In genomic region chr4:59536281-59536680, GRCm38 (mm10) we compare ENCODE assay signal across 21 mouse cellular contexts.
"Had no signal": no experiment of that assay in that cellular context is flagged by ENCODE, and none has a peak within 500 bp of the region (broad histone marks: within the 10 kb centered on the region; RNA-seq: fewer than 3 reads in every experiment).

No protein-coding gene starts in this region.

- H3K27ac ChIP-seq: limb, embryonic 12.5 days; limb, embryonic 15.5 days; macrophage; midbrain, embryonic 12.5 days; midbrain, embryonic 15.5 days; neural tube, embryonic 12.5 days; neural tube, embryonic 15.5 days; stomach, postnatal 0 days had no signal

- H3K4me1 ChIP-seq: limb, embryonic 12.5 days; limb, embryonic 15.5 days; midbrain, embryonic 12.5 days; midbrain, embryonic 15.5 days; neural tube, embryonic 12.5 days; neural tube, embryonic 15.5 days had no signal

- H3K9me3 ChIP-seq: limb, embryonic 12.5 days; limb, embryonic 15.5 days; midbrain, embryonic 12.5 days; midbrain, embryonic 15.5 days; neural tube, embryonic 12.5 days; neural tube, embryonic 15.5 days had no signal

- H3K4me3 ChIP-seq: limb, embryonic 12.5 days; limb, embryonic 15.5 days; midbrain, embryonic 12.5 days; midbrain, embryonic 15.5 days; neural tube, embryonic 12.5 days; neural tube, embryonic 15.5 days had no signal

- H3K4me2 ChIP-seq: limb, embryonic 12.5 days; limb, embryonic 15.5 days; lung, embryonic 14.5 days; midbrain, embryonic 12.5 days; midbrain, embryonic 15.5 days; neural tube, embryonic 12.5 days; neural tube, embryonic 15.5 days had no signal

- DNase-seq: kidney, adult 18-20 months; kidney, adult 9 months; kidney, postnatal 14 days; kidney, postnatal 4 days; left cerebral cortex, postnatal 4 days; lung, embryonic 14.5 days; right cerebral cortex, adult 18-20 months; right cerebral cortex, postnatal 14 days; right cerebral cortex, postnatal 4 days; thymus, adult 2 months; thymus, postnatal 14 days had no signal

- H3K36me3 ChIP-seq: limb, embryonic 12.5 days; limb, embryonic 15.5 days; midbrain, embryonic 12.5 days; midbrain, embryonic 15.5 days; neural tube, embryonic 12.5 days; neural tube, embryonic 15.5 days had no signal

- H3K27me3 ChIP-seq: limb, embryonic 12.5 days; limb, embryonic 15.5 days; midbrain, embryonic 12.5 days; midbrain, embryonic 15.5 days; neural tube, embryonic 12.5 days; neural tube, embryonic 15.5 days had no signal

- H3K9ac ChIP-seq: limb, embryonic 12.5 days; limb, embryonic 15.5 days; lung, embryonic 14.5 days; midbrain, embryonic 12.5 days; midbrain, embryonic 15.5 days; neural tube, embryonic 12.5 days; neural tube, embryonic 15.5 days had no signal

- ATAC-seq: intestine, embryonic 16.5 days; lung, postnatal 0 days; midbrain, embryonic 15.5 days had no signal
